ENCODE assay signal across 23 mouse cellular contexts in genomic region chr17:67201151-67201550, GRCm38 (mm10).
DNase-seq lines count a peak whose midpoint lies in the region; ATAC-seq and TF ChIP-seq lines count a peak whose summit lies in the region.
"Had no signal": no experiment of that assay in that cellular context is flagged by ENCODE, and none has a peak within 500 bp of the region (broad histone marks: within the 10 kb centered on the region; RNA-seq: fewer than 3 reads in every experiment).

No protein-coding gene starts in this region.

- H3K27me3 ChIP-seq in forebrain, embryonic 10.5 days (ENCODE audit: poor library complexity, severe bottlenecking), result no peaks in the 10 kb centered on the region
- H3K27me3 ChIP-seq in forebrain, embryonic 12.5 days, result no peaks in the 10 kb centered on the region
- H3K27me3 ChIP-seq in hindbrain, postnatal 0 days (ENCODE audit: insufficient read depth, low read length), result no peaks in the 10 kb centered on the region
- no peaks in the 10 kb centered on the region for H3K27me3 ChIP-seq in hindbrain, embryonic 16.5 days (replicated peaks; ENCODE audit: control insufficient read depth, insufficient read depth, low read length)
- no peaks in the 10 kb centered on the region for H3K27me3 ChIP-seq in limb, embryonic 11.5 days (ENCODE audit: control insufficient read depth, insufficient read depth, low read length)
- H3K27me3 ChIP-seq: embryonic facial prominence, embryonic 12.5 days; hindbrain, embryonic 13.5 days had no signal

- no peak for TF ChIP-seq CTCF in hindbrain, postnatal 0 days (IDR thresholded peaks at IDR 0.05; ENCODE audit: low read depth)
- TF ChIP-seq CTCF in brain, embryonic 14.5 days (IDR thresholded peaks at IDR 0.05; ENCODE audit: borderline replicate concordance, extremely low read depth, insufficient read depth, insufficient read length), result no peak
- no peak for TF ChIP-seq CTCF in lung, adult 2 months (IDR thresholded peaks at IDR 0.05; ENCODE audit: insufficient read depth, low read length)

- H3K9ac ChIP-seq in forebrain, embryonic 12.5 days, result no peak overlapping the region
- H3K9ac ChIP-seq in hindbrain, postnatal 0 days (replicated peaks; ENCODE audit: low read length), result no peak overlapping the region
- H3K9ac ChIP-seq in hindbrain, embryonic 16.5 days (ENCODE audit: low read depth, low read length), result no peak overlapping the region
- H3K9ac ChIP-seq in limb, embryonic 11.5 days (ENCODE audit: low read length), result no peak overlapping the region
- H3K9ac ChIP-seq: embryonic facial prominence, embryonic 12.5 days; hindbrain, embryonic 13.5 days had no signal

- DNase-seq in forebrain, embryonic 10.5 days (ENCODE audit: extremely low spot score, low spot score), result no peak
- DNase-seq in hindbrain, postnatal 0 days (ENCODE audit: low spot score), result peak; percentile 13
- DNase-seq in brain, embryonic 14.5 days (ENCODE audit: low read depth), result peak; percentile 53
- no peak for DNase-seq in limb, embryonic 11.5 days (ENCODE audit: low spot score)
- DNase-seq in lung, adult 2 months, result no peak
- no peak for DNase-seq in adrenal gland, postnatal 36 days
- DNase-seq: adrenal gland, postnatal 10 days; B cell, adult 2 months; cerebellum, adult 2 months; cerebellum, postnatal 14 days; embryo, embryonic 11 days; gastrocnemius, postnatal 10 days; heart, adult 18-20 months; heart, postnatal 10 days; heart, postnatal 4 days had no signal

- WGBS in forebrain, embryonic 10.5 days, result 32% methylated on average over 7 of the region's 7 CpGs
- WGBS in forebrain, embryonic 12.5 days, result 15% methylated on average over 7 of the region's 7 CpGs
- WGBS in hindbrain, postnatal 0 days, result 44% methylated on average over 7 of the region's 7 CpGs
- WGBS in hindbrain, embryonic 16.5 days, result 45% methylated on average over 7 of the region's 7 CpGs
- WGBS in limb, embryonic 11.5 days, result 33% methylated on average over 7 of the region's 7 CpGs
- WGBS in lung, adult 2 months, result 73% methylated on average over 7 of the region's 7 CpGs

- H3K36me3 ChIP-seq in forebrain, embryonic 10.5 days (replicated peaks), result no peaks in the 10 kb centered on the region
- no peaks in the 10 kb centered on the region for H3K36me3 ChIP-seq in forebrain, embryonic 12.5 days (replicated peaks)
- no peaks in the 10 kb centered on the region for H3K36me3 ChIP-seq in hindbrain, postnatal 0 days (ENCODE audit: insufficient read depth, low read length)
- no peaks in the 10 kb centered on the region for H3K36me3 ChIP-seq in hindbrain, embryonic 16.5 days (ENCODE audit: control insufficient read depth, insufficient read depth, low read length)
- no peaks in the 10 kb centered on the region for H3K36me3 ChIP-seq in limb, embryonic 11.5 days (ENCODE audit: control insufficient read depth, insufficient read depth, low read length)
- H3K36me3 ChIP-seq: embryonic facial prominence, embryonic 12.5 days; G1E; heart, embryonic 10.5 days; hindbrain, embryonic 13.5 days had no signal

- TF ChIP-seq POLR2A in brain, embryonic 14.5 days (IDR thresholded peaks at IDR 0.05; ENCODE audit: borderline replicate concordance, extremely low read depth, insufficient read depth, insufficient read length, poor library complexity, severe bottlenecking), result no peak
- TF ChIP-seq POLR2A in lung, adult 2 months (IDR thresholded peaks at IDR 0.05; ENCODE audit: borderline replicate concordance, extremely low read depth, low read depth, low read length), result no peak

- no peak overlapping the region for H3K4me2 ChIP-seq in forebrain, embryonic 12.5 days
- H3K4me2 ChIP-seq in hindbrain, postnatal 0 days (ENCODE audit: low read depth, low read length), result no peak overlapping the region
- no peak overlapping the region for H3K4me2 ChIP-seq in hindbrain, embryonic 16.5 days (ENCODE audit: low read length)
- H3K4me2 ChIP-seq in limb, embryonic 11.5 days (ENCODE audit: low read depth, severe bottlenecking), result no peak overlapping the region
- H3K4me2 ChIP-seq: embryonic facial prominence, embryonic 12.5 days; hindbrain, embryonic 13.5 days had no signal

- no peaks in the 10 kb centered on the region for H3K9me3 ChIP-seq in forebrain, embryonic 10.5 days
- H3K9me3 ChIP-seq in forebrain, embryonic 12.5 days, result no peaks in the 10 kb centered on the region
- no peaks in the 10 kb centered on the region for H3K9me3 ChIP-seq in hindbrain, postnatal 0 days (ENCODE audit: low read length)
- no peaks in the 10 kb centered on the region for H3K9me3 ChIP-seq in hindbrain, embryonic 16.5 days (ENCODE audit: control insufficient read depth, low read length)
- no peaks in the 10 kb centered on the region for H3K9me3 ChIP-seq in limb, embryonic 11.5 days (ENCODE audit: control insufficient read depth, low read length)
- H3K9me3 ChIP-seq: embryonic facial prominence, embryonic 12.5 days; heart, embryonic 10.5 days; hindbrain, embryonic 13.5 days had no signal

- peaks cover 21% of the 10 kb centered on the region for H3K4me1 ChIP-seq in forebrain, embryonic 10.5 days
- H3K4me1 ChIP-seq in forebrain, embryonic 12.5 days, result peaks cover 8% of the 10 kb centered on the region
- H3K4me1 ChIP-seq in hindbrain, postnatal 0 days (ENCODE audit: insufficient read depth, low read length), result no peaks in the 10 kb centered on the region
- peaks cover 2% of the 10 kb centered on the region; the same call in 1 of the 2 replicates for H3K4me1 ChIP-seq in hindbrain, embryonic 16.5 days (ENCODE audit: control insufficient read depth, insufficient read depth, low read depth, low read length)
- H3K4me1 ChIP-seq in limb, embryonic 11.5 days (ENCODE audit: control insufficient read depth, insufficient read depth, low read length), result no peaks in the 10 kb centered on the region
- peaks cover 5% of the 10 kb centered on the region for H3K4me1 ChIP-seq in lung, adult 2 months (ENCODE audit: control insufficient read depth, insufficient read depth, low read length)

- no peak overlapping the region for H3K4me3 ChIP-seq in forebrain, embryonic 10.5 days
- H3K4me3 ChIP-seq in forebrain, embryonic 12.5 days (replicated peaks), result no peak overlapping the region
- H3K4me3 ChIP-seq in hindbrain, postnatal 0 days (ENCODE audit: low read length), result no peak overlapping the region
- H3K4me3 ChIP-seq in hindbrain, embryonic 16.5 days (ENCODE audit: low read length), result no peak overlapping the region
- no peak overlapping the region for H3K4me3 ChIP-seq in limb, embryonic 11.5 days (ENCODE audit: low read depth, low read length)
- H3K4me3 ChIP-seq in lung, adult 2 months (replicated peaks; ENCODE audit: extremely low read depth, low read depth, low read length), result no peak overlapping the region
- H3K4me3 ChIP-seq: embryonic facial prominence, embryonic 12.5 days; heart, embryonic 10.5 days; hindbrain, embryonic 13.5 days had no signal

- ATAC-seq in forebrain, embryonic 12.5 days (ENCODE audit: low FRiP score), result no peak
- ATAC-seq in hindbrain, postnatal 0 days, result no peak
- ATAC-seq in hindbrain, embryonic 16.5 days, result no peak
- no peak for ATAC-seq in limb, embryonic 11.5 days (ENCODE audit: insufficient number of reproducible peaks, low FRiP score, low TSS enrichment, low read depth)
- ATAC-seq: CD4-positive, CD25-positive, alpha-beta regulatory T cell, adult 4 months; intestine, embryonic 16.5 days had no signal

- H3K27ac ChIP-seq in forebrain, embryonic 10.5 days, result peak overlapping the region; percentile 48; the same call in 1 of the 2 replicates
- H3K27ac ChIP-seq in forebrain, embryonic 12.5 days, result no peak overlapping the region
- H3K27ac ChIP-seq in hindbrain, postnatal 0 days, result peak overlapping the region; percentile 15; the same call in 1 of the 2 replicates
- no peak overlapping the region for H3K27ac ChIP-seq in hindbrain, embryonic 16.5 days (ENCODE audit: low read depth, low read length)
- 0 out of 2 replicates have a peak overlapping the region, but pooled peaks have one; percentile 3 for H3K27ac ChIP-seq in limb, embryonic 11.5 days (replicated peaks; ENCODE audit: low read depth, low read length)
- H3K27ac ChIP-seq: embryonic facial prominence, embryonic 12.5 days; heart, embryonic 10.5 days; hindbrain, embryonic 13.5 days had no signal

Comparison
In these comparisons a context has a peak if more than half of its experiments do, and no peak if none do; other contexts are left out.
1. H3K27ac ChIP-seq: peak in forebrain, embryonic 10.5 days (single experiment), hindbrain, postnatal 0 days (single experiment) and limb, embryonic 11.5 days (single experiment); none in forebrain, embryonic 12.5 days (single experiment) and hindbrain, embryonic 16.5 days (single experiment).
2. DNase-seq: peak in hindbrain, postnatal 0 days (single experiment) and brain, embryonic 14.5 days (single experiment); none in forebrain, embryonic 10.5 days (single experiment), limb, embryonic 11.5 days (single experiment), lung, adult 2 months (single experiment) and adrenal gland, postnatal 36 days (0 of 2).